In genomic region chr9:94668589-94668988, GRCm38 (mm10) we compare ENCODE assay signal across 9 mouse cellular contexts. TPM values are rescaled to one million over a fixed set of nuclear protein-coding genes. Genes with fewer than 3 reads are reported as not detected.
DNase-seq lines count a peak whose midpoint lies in the region; ATAC-seq and TF ChIP-seq lines count a peak whose summit lies in the region.
"Had no signal": no experiment of that assay in that cellular context is flagged by ENCODE, and none has a peak within 500 bp of the region (broad histone marks: within the 10 kb centered on the region; RNA-seq: fewer than 3 reads in every experiment).

No protein-coding gene starts in this region.

- no peaks in the 10 kb centered on the region for H3K36me3 ChIP-seq in forebrain, embryonic 14.5 days (ENCODE audit: control insufficient read depth, insufficient read depth, low read length)
- H3K36me3 ChIP-seq in forebrain, embryonic 16.5 days (ENCODE audit: control insufficient read depth, insufficient read depth), result no peaks in the 10 kb centered on the region

- no peak overlapping the region for H3K4me3 ChIP-seq in forebrain, embryonic 14.5 days (ENCODE audit: low read depth, low read length)
- H3K4me3 ChIP-seq in forebrain, embryonic 16.5 days (replicated peaks; ENCODE audit: low read length), result no peak overlapping the region
- no peak overlapping the region for H3K4me3 ChIP-seq in layer of hippocampus, adult 2 months

- peak; percentile 48 for TF ChIP-seq CTCF in layer of hippocampus, adult 2 months (conservative IDR thresholded peaks at IDR 0.05)

- ATAC-seq in forebrain, embryonic 14.5 days, result no peak
- ATAC-seq in forebrain, embryonic 16.5 days, result no peak
- peak; percentile 56 for ATAC-seq in megakaryocyte progenitor cell, adult 5-6 weeks (replicated peaks; ENCODE audit: poor library complexity)

- H3K4me1 ChIP-seq in forebrain, embryonic 14.5 days (ENCODE audit: control insufficient read depth, insufficient read depth, low read length), result peaks cover 6% of the 10 kb centered on the region
- peaks cover 6% of the 10 kb centered on the region for H3K4me1 ChIP-seq in forebrain, embryonic 16.5 days (replicated peaks; ENCODE audit: control insufficient read depth, insufficient read depth, low read length)

- H3K9me3 ChIP-seq in forebrain, embryonic 14.5 days (replicated peaks; ENCODE audit: control insufficient read depth, low read length), result no peaks in the 10 kb centered on the region
- H3K9me3 ChIP-seq in forebrain, embryonic 16.5 days (ENCODE audit: control insufficient read depth, low read length), result no peaks in the 10 kb centered on the region

- DNase-seq in forebrain, embryonic 14.5 days (ENCODE audit: low spot score), result peak; percentile 27
- peak; percentile 93 for DNase-seq in 3T3-L1 (ENCODE audit: low read depth, low spot score)
- DNase-seq in cerebellum, adult 18-20 months, result peak; percentile 20 to 28
- peak; percentile 36 to 57 for DNase-seq in layer of hippocampus, adult 2 months (ENCODE audit: low spot score in 2 of 2)
- peak; percentile 79 for DNase-seq in thymus, postnatal 25 days
- no peak for DNase-seq in yolk sac, embryonic 10.5 days (ENCODE audit: low spot score)

- 54% methylated on average over 7 of the region's 7 CpGs for WGBS in forebrain, embryonic 14.5 days
- 50% methylated on average over 7 of the region's 7 CpGs for WGBS in forebrain, embryonic 16.5 days

- H3K9ac ChIP-seq in forebrain, embryonic 14.5 days (ENCODE audit: low read length), result no peak overlapping the region
- H3K9ac ChIP-seq in forebrain, embryonic 16.5 days (replicated peaks; ENCODE audit: low read depth, low read length), result no peak overlapping the region

- no peaks in the 10 kb centered on the region for H3K27me3 ChIP-seq in forebrain, embryonic 14.5 days (replicated peaks; ENCODE audit: control insufficient read depth, insufficient read depth, low read length)
- H3K27me3 ChIP-seq in forebrain, embryonic 16.5 days (replicated peaks; ENCODE audit: control insufficient read depth, insufficient read depth, low read length), result no peaks in the 10 kb centered on the region

- H3K27ac ChIP-seq in forebrain, embryonic 14.5 days (ENCODE audit: low read depth, low read length), result no peak overlapping the region
- no peak overlapping the region for H3K27ac ChIP-seq in forebrain, embryonic 16.5 days (ENCODE audit: low read length)
- H3K27ac ChIP-seq in layer of hippocampus, adult 2 months, result peak overlapping the region; percentile 92
- H3K27ac ChIP-seq: kidney, postnatal 0 days had no signal

- no peak overlapping the region for H3K4me2 ChIP-seq in forebrain, embryonic 14.5 days (ENCODE audit: low read length)
- no peak overlapping the region for H3K4me2 ChIP-seq in forebrain, embryonic 16.5 days (ENCODE audit: low read length)

RNA-seq across cellular contexts. Expression of gene Slc9a9, which starts 1.1 kb away (rescaled TPM):
- 3.7 and 4.7 TPM in 2 replicates for polyA plus RNA-seq in forebrain, embryonic 14.5 days (2014; fragmentation: Nextera tagmentation; extraction: Ambion mirVana)
- 3.7 TPM in 2 replicates for polyA plus RNA-seq in forebrain, embryonic 16.5 days (2015; fragmentation: Nextera tagmentation; extraction: Ambion mirVana)
- 10 to 100 TPM; 18.3 to 19.4 TPM for total RNA-seq in layer of hippocampus, adult 2 months (2021)
- total RNA-seq in megakaryocyte progenitor cell, adult 5-6 weeks (2015), result 7.2 and 8.5 TPM in 2 replicates
- 5.9 and 11.7 TPM in 2 replicates for total RNA-seq in megakaryocyte progenitor cell, adult 5-6 weeks (2017)
